Mouse (Mus musculus) spleen, embryonic (tissue): ENCODE data around the gene Rai14.

Source experiments
- CTCF ChIA-PET: fragments of 350-600 bp; sonication (Branson Sonifier 250); formaldehyde crosslinking; loops from one replicate; lab custom pipeline; 2022; lab: Charles Lee

The Rai14 gene

GRCm38 (mm10) chr15:10714409-10715138, at the start of gene Rai14:
TSS of gene Rai14 (minus strand) at chr15:10714624.
- CTCF ChIA-PET, result interaction anchor here (0.6 kb wide), 1 partner anchor 71 kb away, joined by 9 read pairs; no protein-coding TSS in a partner anchor

- CTCF ChIA-PET, result no interaction called here
Observed at GRCm38 (mm10) chr15:10761441-10761840, 47.0 kb upstream of the Rai14 start.

GRCm38 (mm10) chr15:10760006-10760405, 45.6 kb upstream of the Rai14 start:
- CTCF ChIA-PET, result no interaction called here

- CTCF ChIA-PET, result no interaction called here
Observed at GRCm38 (mm10) chr15:10759440-10759839, 45.0 kb upstream of the Rai14 start.

- CTCF ChIA-PET, result interaction anchor here (0.7 kb wide), 1 partner anchor 66 kb away, joined by 3 read pairs; no protein-coding TSS in a partner anchor
Observed at GRCm38 (mm10) chr15:10758808-10759207, 44.4 kb upstream of the Rai14 start.

GRCm38 (mm10) chr15:10751141-10751540, 36.7 kb upstream of the Rai14 start:
- CTCF ChIA-PET, result no interaction called here

- CTCF ChIA-PET, result no interaction called here
Observed at GRCm38 (mm10) chr15:10750339-10750738, 35.9 kb upstream of the Rai14 start.

GRCm38 (mm10) chr15:10749678-10750077, 35.3 kb upstream of the Rai14 start:
- CTCF ChIA-PET, result no interaction called here

- CTCF ChIA-PET, result no interaction called here
Observed at GRCm38 (mm10) chr15:10747638-10748037, 33.2 kb upstream of the Rai14 start.

GRCm38 (mm10) chr15:10747226-10747625, 32.8 kb upstream of the Rai14 start:
- CTCF ChIA-PET, result no interaction called here

- CTCF ChIA-PET, result no interaction called here
Observed at GRCm38 (mm10) chr15:10746303-10747051, 32.1 kb upstream of the Rai14 start.

GRCm38 (mm10) chr15:10742441-10742840, 28.0 kb upstream of the Rai14 start:
- CTCF ChIA-PET, result no interaction called here

- CTCF ChIA-PET, result no interaction called here
Observed at GRCm38 (mm10) chr15:10739279-10739678, 24.9 kb upstream of the Rai14 start.

- CTCF ChIA-PET, result no interaction called here
Observed at GRCm38 (mm10) chr15:10738354-10739142, 24.1 kb upstream of the Rai14 start.

- CTCF ChIA-PET, result no interaction called here
Observed at GRCm38 (mm10) chr15:10735948-10736347, 21.5 kb upstream of the Rai14 start.

GRCm38 (mm10) chr15:10735216-10735615, 20.8 kb upstream of the Rai14 start:
- CTCF ChIA-PET, result no interaction called here

GRCm38 (mm10) chr15:10731398-10731797, 17.0 kb upstream of the Rai14 start:
- CTCF ChIA-PET, result no interaction called here

GRCm38 (mm10) chr15:10726272-10726671, 11.8 kb upstream of the Rai14 start:
- CTCF ChIA-PET, result no interaction called here

- CTCF ChIA-PET, result no interaction called here
Observed at GRCm38 (mm10) chr15:10724857-10725256, 10.4 kb upstream of the Rai14 start.

GRCm38 (mm10) chr15:10723507-10723906, 9.1 kb upstream of the Rai14 start:
- CTCF ChIA-PET, result no interaction called here

- CTCF ChIA-PET, result no interaction called here
Observed at GRCm38 (mm10) chr15:10722629-10723339, 8.4 kb upstream of the Rai14 start.
